Mouse (Mus musculus) stomach, embryonic 16.5 days (tissue): ENCODE measurements around the gene Runx1. TPM values are rescaled to one million over a fixed set of nuclear protein-coding genes. Genes with fewer than 3 reads are reported as not detected.

Source experiments
- ATAC-seq: fragments of 200-750 bp; cut with Nextera tagmentation; 2 replicates; pipeline ENCODE4 v1.8.0; 2017; ENCODE audit warnings: moderate number of reproducible peaks, moderate TSS enrichment; ENCODE audit not compliant: insufficient read depth, low FRiP score
- H3K27ac ChIP-seq: fragments of 300-500 bp; sonication (generic); 2 replicates; pipeline ENCODE4 v1.5.1; 2014; ENCODE audit warnings: low read length
- H3K27me3 ChIP-seq: fragments of 300-500 bp; sonication (generic); 2 replicates; pipeline ENCODE4 v1.6.1; 2014; ENCODE audit warnings: low read length, control low read depth, mixed read lengths; ENCODE audit not compliant: control insufficient read depth, insufficient read depth
- H3K36me3 ChIP-seq: fragments of 300-500 bp; sonication (generic); 2 replicates; pipeline ENCODE4 v1.6.1; 2014; ENCODE audit warnings: low read length; ENCODE audit not compliant: control insufficient read depth, insufficient read depth
- H3K4me1 ChIP-seq: fragments of 300-500 bp; sonication (generic); 2 replicates; pipeline ENCODE4 v1.6.1; 2014; ENCODE audit warnings: low read length, control low read depth, mixed read lengths; ENCODE audit not compliant: control insufficient read depth, insufficient read depth
- H3K4me2 ChIP-seq: fragments of 300-500 bp; sonication (generic); 2 replicates; pipeline ENCODE4 v1.6.1; 2014; ENCODE audit warnings: low read depth, low read length, mixed read lengths
- H3K4me3 ChIP-seq: fragments of 300-500 bp; sonication (generic); replicated peaks from 2 replicates; pipeline ENCODE4 v1.5.1; 2014; ENCODE audit warnings: mild to moderate bottlenecking, low read length
- H3K9ac ChIP-seq: fragments of 300-500 bp; sonication (generic); 2 replicates; pipeline ENCODE4 v1.6.1; 2014; ENCODE audit warnings: low read length
- H3K9me3 ChIP-seq: fragments of 300-500 bp; sonication (generic); replicated peaks from 2 replicates; pipeline ENCODE4 v1.6.1; 2016; ENCODE audit warnings: low read length, control low read depth; ENCODE audit not compliant: control insufficient read depth
- WGBS: fragments of 180-500 bp; shearing (Covaris S2); extraction: QIAGEN DNeasy Blood & Tissue Kit; methylation state at CpG from one replicate; pipeline ENCODE4 v1.1.7; 2014; 5-methylcytosine and 5-hydroxymethylcytosine counted together
- polyA plus RNA-seq: library from polyadenylated mRNA; unstranded; fragments of >200 nt; fragmentation: Nextera tagmentation; extraction: Ambion mirVana; gene quantifications from 2 replicates; pipeline ENCODE4 v1.2.1, GENCODE M21; 2015

Runx1 gene
- polyA plus RNA-seq, 1 experiment from 2014 or later, result 9.6 TPM

DNA sequence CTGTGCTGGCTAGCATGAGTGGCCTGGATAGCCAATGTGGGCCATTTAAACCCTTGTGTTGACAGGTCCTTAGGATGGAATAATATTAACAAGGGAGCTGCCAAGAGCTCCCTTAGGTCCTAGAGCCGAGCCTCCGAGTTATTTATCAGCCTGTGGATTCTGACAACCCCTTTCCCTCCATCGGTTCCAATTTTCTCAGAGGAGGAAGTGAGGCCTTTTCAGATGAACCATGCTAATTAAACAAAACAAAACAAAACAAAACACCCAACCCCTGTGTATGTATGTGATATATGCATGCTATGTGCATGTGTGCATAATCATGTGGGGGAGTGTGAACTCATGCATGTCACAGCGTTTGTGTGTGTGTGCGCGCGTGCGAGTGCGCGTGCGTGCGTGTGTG, 3.3 kb downstream of the Runx1 start:
- 83% methylated on average over 12 of the region's 12 CpGs for WGBS
- no peaks in the 10 kb centered on the region for H3K9me3 ChIP-seq
- H3K4me3 ChIP-seq, result no peak overlapping the region
- no peaks in the 10 kb centered on the region for H3K4me1 ChIP-seq
- no peak for ATAC-seq
- no peaks in the 10 kb centered on the region for H3K36me3 ChIP-seq
- H3K9ac ChIP-seq, result no peak overlapping the region
- no peak overlapping the region for H3K4me2 ChIP-seq
- no peaks in the 10 kb centered on the region for H3K27me3 ChIP-seq
- no peak overlapping the region for H3K27ac ChIP-seq

DNA sequence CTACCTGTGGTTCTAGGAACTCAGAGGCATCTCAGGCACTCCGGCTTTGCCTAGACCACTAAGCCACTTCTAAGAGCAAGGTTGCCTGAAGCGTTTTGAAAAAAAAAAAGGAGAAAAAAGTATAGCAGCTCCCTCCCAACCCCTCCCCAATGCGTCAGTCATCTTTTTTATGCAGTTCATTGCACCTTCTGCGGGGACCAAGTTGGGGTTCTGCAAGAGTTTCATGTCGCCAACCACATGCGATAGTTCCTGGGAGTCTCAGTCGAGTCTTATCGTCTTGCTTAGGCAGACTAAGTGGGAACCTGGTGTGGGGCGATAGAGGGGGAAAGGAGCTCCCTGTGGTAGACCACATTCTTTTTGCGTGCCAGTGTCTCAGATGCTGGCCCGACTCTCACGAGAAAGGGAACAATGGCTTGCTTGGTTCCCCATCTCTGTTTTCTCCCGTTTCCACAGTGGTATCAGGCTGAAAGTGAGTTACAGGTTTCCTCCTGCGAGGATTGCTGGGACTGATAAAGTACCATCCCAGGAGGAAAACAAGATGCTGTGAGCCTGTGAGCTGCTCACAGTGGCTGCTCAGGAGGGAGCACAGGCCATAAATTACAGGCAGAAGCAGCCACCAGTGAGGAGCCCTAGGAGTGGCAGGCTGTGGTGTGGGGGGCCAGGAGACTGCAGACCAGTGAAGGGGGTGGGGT, 3.9 kb downstream of the Runx1 start:
- Histone ChIP-seq H3K27ac (no peak overlapping the region), H3K4me2 (no peak overlapping the region), H3K9ac (no peak overlapping the region), H3K36me3 (no peaks in the 10 kb centered on the region), H3K27me3 (no peaks in the 10 kb centered on the region), H3K9me3 (no peaks in the 10 kb centered on the region), H3K4me3 (no peak overlapping the region), H3K4me1 (no peaks in the 10 kb centered on the region)
- no peak for ATAC-seq
- WGBS, result 63% methylated on average over 14 of the region's 14 CpGs

DNA sequence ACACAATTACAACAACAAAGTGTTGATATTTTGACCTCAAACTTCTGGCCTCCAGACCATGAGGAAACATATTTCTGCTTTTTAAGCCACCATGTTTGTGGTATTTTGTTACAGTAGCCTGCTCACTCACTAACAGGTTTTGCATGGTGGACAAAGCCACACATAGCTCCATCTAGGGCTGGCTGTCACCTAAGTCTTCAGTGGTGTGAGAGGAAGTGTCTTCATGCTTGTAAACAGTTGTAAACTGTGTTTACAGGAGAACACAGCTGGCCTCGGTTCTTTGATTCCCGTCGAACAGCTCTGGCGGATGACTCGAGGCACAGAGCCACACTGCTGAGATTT, 4.4 kb downstream of the Runx1 start:
- Histone ChIP-seq H3K27ac (no peak overlapping the region), H3K4me3 (no peak overlapping the region), H3K9me3 (no peaks in the 10 kb centered on the region), H3K27me3 (no peaks in the 10 kb centered on the region), H3K4me2 (no peak overlapping the region), H3K4me1 (no peaks in the 10 kb centered on the region), H3K9ac (no peak overlapping the region), H3K36me3 (no peaks in the 10 kb centered on the region)
- no peak for ATAC-seq
- WGBS, result 63% methylated on average over 5 of the region's 5 CpGs

DNA sequence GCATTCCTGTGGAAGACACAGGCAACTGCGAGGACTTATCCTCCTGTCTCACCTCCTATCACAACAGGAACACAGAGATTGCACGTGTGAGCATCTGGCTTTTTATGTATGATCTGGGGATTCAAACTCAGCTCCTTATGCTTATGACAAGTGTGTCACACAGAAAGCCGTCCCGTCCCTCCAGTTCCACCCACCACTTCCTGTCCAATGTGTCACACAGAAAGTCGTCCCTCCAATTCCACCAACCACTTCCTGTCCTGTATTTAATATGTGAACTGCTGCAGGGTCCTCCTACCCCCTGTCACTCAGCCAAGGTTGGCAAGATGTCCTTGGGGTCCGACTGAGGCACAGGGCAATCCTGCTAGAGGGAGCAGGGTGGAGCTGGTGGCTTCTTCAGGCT, 5.5 kb downstream of the Runx1 start:
- Histone ChIP-seq H3K4me1 (no peaks in the 10 kb centered on the region), H3K27me3 (no peaks in the 10 kb centered on the region)
- WGBS, result 82% methylated on average over 6 of the region's 6 CpGs

DNA sequence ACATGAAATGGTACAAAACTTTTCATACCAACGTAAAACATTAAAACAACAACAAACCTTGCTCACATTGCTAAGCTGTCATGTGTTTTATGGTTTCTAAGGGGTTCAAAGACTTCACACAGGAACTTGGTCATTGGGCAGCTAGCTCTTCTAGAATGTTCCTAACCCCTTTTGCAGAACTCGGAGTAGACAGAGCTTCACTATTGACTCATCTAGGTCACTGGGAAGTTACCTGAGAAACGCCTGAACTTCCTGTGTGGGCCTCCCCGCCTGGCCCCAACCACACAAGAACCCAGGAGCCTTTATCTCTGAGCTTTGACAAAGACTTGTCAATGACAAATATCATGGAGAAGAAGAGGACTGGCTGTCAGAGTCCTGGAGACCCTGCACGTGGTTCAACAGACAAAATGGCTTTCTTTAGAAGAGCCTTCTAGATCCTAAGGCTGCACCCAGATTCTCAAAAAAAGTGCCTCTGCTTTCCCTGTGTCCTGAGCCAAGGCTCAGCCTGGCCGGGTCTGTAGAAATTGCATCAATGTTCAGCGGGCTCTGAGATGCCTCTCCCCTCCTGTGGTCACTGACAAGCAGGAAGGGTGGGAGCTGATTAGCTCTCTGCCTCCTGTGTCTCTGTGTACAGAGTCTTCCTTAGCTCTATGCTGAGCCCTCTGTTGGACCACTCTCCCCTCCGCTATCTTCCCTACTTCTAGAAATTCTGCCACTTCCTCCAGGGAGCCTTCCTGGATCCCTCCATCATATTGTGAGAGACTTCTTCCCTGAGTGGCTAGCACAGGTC, 7.3 kb downstream of the Runx1 start:
- Histone ChIP-seq H3K9me3 (no peaks in the 10 kb centered on the region), H3K27ac (no peak overlapping the region), H3K36me3 (no peaks in the 10 kb centered on the region), H3K4me1 (no peaks in the 10 kb centered on the region), H3K4me2 (no peak overlapping the region), H3K9ac (no peak overlapping the region), H3K4me3 (no peak overlapping the region), H3K27me3 (no peaks in the 10 kb centered on the region)
- no peak for ATAC-seq
- 66% methylated on average over 8 of the region's 8 CpGs for WGBS

More for the DNA sequence above, 5.5 kb downstream of the Runx1 start:
- Histone ChIP-seq H3K9ac (no peak overlapping the region), H3K9me3 (no peaks in the 10 kb centered on the region), H3K36me3 (no peaks in the 10 kb centered on the region), H3K4me2 (no peak overlapping the region), H3K4me3 (no peak overlapping the region), H3K27ac (no peak overlapping the region)
- ATAC-seq, result no peak

DNA sequence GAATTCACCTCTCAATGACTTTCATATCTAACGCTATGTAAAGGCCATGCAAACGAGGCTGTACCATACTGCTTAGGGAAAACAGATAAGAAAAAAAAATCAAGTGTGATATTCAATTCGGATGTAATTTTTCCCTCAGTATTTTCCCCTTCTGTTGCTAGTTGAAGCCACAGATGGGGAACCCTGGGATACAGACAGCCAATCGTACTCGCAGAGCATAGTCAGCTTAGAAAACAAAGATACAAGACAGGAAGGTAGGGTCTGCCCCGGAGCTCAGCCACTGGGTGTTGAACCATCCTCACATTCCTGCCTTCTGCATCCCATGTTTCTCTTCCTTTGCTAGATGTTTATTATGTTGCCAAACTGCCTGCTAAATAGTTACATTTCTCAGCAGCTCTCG, 9.9 kb downstream of the Runx1 start:
- H3K36me3 ChIP-seq, result no peaks in the 10 kb centered on the region
- H3K4me3 ChIP-seq, result no peak overlapping the region
- no peaks in the 10 kb centered on the region for H3K9me3 ChIP-seq
- H3K27me3 ChIP-seq, result no peaks in the 10 kb centered on the region
- WGBS, result 79% methylated on average over 7 of the region's 7 CpGs
- no peak overlapping the region for H3K4me2 ChIP-seq
- H3K9ac ChIP-seq, result no peak overlapping the region
- no peak for ATAC-seq
- no peaks in the 10 kb centered on the region for H3K4me1 ChIP-seq
- no peak overlapping the region for H3K27ac ChIP-seq

DNA sequence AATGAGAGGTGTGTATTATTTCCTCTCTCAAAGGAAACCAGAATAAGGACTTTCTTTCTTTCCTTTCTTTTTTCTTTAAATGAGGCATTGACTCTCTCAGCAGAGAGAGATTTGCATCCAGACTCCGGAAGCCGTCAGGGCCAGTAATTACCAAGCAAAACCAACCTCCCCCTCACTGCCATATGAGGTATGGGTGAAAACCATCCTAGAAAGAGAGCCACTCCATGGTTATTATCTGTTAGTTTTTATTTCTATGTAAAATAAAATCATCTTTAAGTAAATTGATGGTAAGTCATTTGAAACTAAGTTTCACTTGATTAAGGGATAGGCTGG, 10.8 kb downstream of the Runx1 start:
- no peaks in the 10 kb centered on the region for H3K4me1 ChIP-seq
- no peaks in the 10 kb centered on the region for H3K9me3 ChIP-seq
- H3K4me2 ChIP-seq, result no peak overlapping the region
- no peak overlapping the region for H3K9ac ChIP-seq
- no peak overlapping the region for H3K27ac ChIP-seq
- no peak overlapping the region for H3K4me3 ChIP-seq
- ATAC-seq, result no peak
- no peaks in the 10 kb centered on the region for H3K36me3 ChIP-seq
- WGBS, result 80% methylated on average over 2 of the region's 2 CpGs
- no peaks in the 10 kb centered on the region for H3K27me3 ChIP-seq

DNA sequence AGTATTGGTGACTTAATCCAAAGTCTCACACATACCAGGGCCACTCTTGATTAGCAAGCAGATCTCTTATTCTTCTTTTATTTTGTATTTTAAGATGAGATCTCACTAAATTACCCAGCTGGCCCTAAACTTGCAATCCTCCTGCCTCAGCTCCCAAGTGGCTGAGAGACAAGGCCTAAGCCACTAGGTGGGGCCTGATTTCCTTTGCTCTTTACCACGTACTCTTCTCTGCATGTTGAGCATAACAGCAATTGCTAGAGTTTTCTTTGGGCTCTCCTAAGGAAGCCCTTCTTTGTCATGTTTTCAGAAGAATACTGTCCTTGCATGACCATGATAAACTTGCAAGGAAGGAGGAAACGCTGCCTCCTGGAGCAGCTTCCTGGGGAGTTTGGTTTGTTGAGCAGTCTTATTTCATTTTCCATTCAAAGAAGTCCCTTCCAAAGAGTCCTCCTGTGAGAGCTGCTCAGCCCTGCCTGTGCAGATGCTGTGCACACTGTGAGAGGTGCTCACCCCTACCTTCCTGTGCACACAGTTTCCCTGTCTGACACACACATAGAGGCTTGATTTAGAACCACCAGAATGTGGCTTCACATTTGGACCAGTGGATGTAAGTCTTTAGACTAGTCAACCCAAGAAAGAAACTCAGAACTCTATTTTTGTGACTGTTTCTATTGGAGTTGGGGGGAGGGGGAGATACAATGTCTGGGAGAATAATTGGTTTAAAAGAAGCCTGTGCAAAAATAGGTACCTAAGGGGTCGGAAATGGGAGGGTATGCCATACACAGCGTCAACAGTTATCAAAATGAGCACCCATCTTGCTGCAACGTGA, 11.4 kb downstream of the Runx1 start:
- no peak overlapping the region for H3K27ac ChIP-seq
- H3K9ac ChIP-seq, result no peak overlapping the region
- WGBS, result 76% methylated on average over 5 of the region's 5 CpGs
- no peak overlapping the region for H3K4me2 ChIP-seq
- no peaks in the 10 kb centered on the region for H3K4me1 ChIP-seq
- no peaks in the 10 kb centered on the region for H3K9me3 ChIP-seq
- H3K4me3 ChIP-seq, result no peak overlapping the region
- no peaks in the 10 kb centered on the region for H3K27me3 ChIP-seq
- ATAC-seq, result no peak
- H3K36me3 ChIP-seq, result no peaks in the 10 kb centered on the region

DNA sequence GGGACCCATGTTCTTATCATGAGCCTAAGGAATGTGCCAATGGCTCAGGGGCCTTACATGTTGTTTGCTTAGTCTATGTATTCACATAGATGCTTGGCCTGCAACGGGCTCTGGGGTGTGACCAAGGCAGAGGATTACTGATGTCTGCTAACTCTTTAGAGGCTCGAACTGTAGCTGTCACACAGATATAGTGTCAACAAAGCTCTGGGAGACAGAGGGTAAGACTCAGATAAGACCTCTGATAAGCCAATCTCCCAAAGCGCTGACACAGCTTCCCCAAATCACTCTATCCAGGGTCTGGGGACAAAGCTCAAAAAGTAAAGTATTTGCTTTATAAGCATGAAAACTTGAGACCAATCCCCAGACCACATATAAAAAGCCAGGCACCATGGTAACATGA, 13.5 kb downstream of the Runx1 start:
- 44% methylated on average over 3 of the region's 3 CpGs for WGBS
- Histone ChIP-seq H3K27me3 (no peaks in the 10 kb centered on the region), H3K36me3 (no peaks in the 10 kb centered on the region), H3K9me3 (no peaks in the 10 kb centered on the region), H3K27ac (no peak overlapping the region), H3K9ac (no peak overlapping the region), H3K4me2 (no peak overlapping the region), H3K4me3 (no peak overlapping the region), H3K4me1 (no peaks in the 10 kb centered on the region)
- ATAC-seq, result no peak
